Mouse (Mus musculus): ENCODE measurements around the gene Esrp2.

DNA sequence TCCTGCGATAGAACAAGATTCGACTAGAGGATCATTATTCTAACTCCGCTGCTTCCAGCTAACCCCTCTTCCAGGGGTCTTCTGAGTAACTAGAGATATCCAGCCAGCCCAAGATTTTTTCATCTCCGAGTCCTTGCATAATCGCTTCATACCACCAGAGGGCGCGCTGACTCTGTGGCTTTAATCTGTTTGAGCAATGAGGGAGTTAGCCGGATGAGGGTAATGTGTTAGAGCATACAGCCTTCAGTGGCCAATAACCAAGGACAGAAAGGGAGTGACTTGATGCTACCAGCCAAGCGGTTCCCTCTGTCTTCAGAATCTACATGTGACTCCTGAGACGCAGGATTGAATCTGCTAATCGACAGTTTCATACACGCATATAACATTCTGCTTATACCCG, 4.0 kb upstream of the Esrp2 start:
- TF ChIP-seq CTCF (conservative IDR thresholded peaks at IDR 0.05 in 1 of 2, IDR thresholded peaks at IDR 0.05 in 1 of 2; ENCODE audit: low read depth in 2 of 2, low read length in 2 of 2) = peak; percentile 89 to 97
- TF ChIP-seq POLR2A (IDR thresholded peaks at IDR 0.05; ENCODE audit: low read depth, low read length) = no peak

Data from CH12.LX (cell line).